Mouse (Mus musculus) neural tube, embryonic 14.5 days (tissue): Measurements from ENCODE around the gene Snip1. TPM values are rescaled to one million over a fixed set of nuclear protein-coding genes. Genes with fewer than 3 reads are reported as not detected.

Source experiments
- ATAC-seq: fragments of 200-750 bp; cut with Nextera tagmentation; 2 replicates; pipeline ENCODE4 v1.8.0; 2017; ENCODE audit warnings: low read depth, mild to moderate bottlenecking, moderate TSS enrichment, moderate library complexity
- H3K27ac ChIP-seq: fragments of 300-500 bp; sonication (generic); 2 replicates; pipeline ENCODE4 v1.5.1; 2014; ENCODE audit warnings: low read depth, mild to moderate bottlenecking, control low read depth, low read length, moderate library complexity, mixed read lengths
- H3K27me3 ChIP-seq: fragments of 300-500 bp; sonication (generic); 2 replicates; pipeline ENCODE4 v1.6.1; 2014; ENCODE audit warnings: low read length; ENCODE audit not compliant: control insufficient read depth, insufficient read depth
- H3K36me3 ChIP-seq: fragments of 300-500 bp; sonication (generic); 2 replicates; pipeline ENCODE4 v1.6.1; 2014; ENCODE audit warnings: low read length, mixed read lengths; ENCODE audit not compliant: control insufficient read depth, insufficient read depth
- H3K4me1 ChIP-seq: fragments of 300-500 bp; sonication (generic); 2 replicates; pipeline ENCODE4 v1.6.1; 2014; ENCODE audit warnings: low read length; ENCODE audit not compliant: control insufficient read depth, insufficient read depth
- H3K4me2 ChIP-seq: fragments of 300-500 bp; sonication (generic); 2 replicates; pipeline ENCODE4 v1.6.1; 2014; ENCODE audit warnings: mild to moderate bottlenecking, low read depth, low read length, control low read depth
- H3K4me3 ChIP-seq: fragments of 300-500 bp; sonication (generic); 2 replicates; pipeline ENCODE4 v1.5.1; 2014; ENCODE audit warnings: low read depth, low read length, control low read depth, mixed read lengths
- H3K9ac ChIP-seq: fragments of 300-500 bp; sonication (generic); replicated peaks from 2 replicates; pipeline ENCODE4 v1.6.1; 2014; ENCODE audit warnings: low read depth, mild to moderate bottlenecking, control low read depth, low read length, mixed read lengths
- H3K9me3 ChIP-seq: fragments of 300-500 bp; sonication (generic); 2 replicates; pipeline ENCODE4 v1.6.1; 2016; ENCODE audit warnings: low read length; ENCODE audit not compliant: control insufficient read depth
- WGBS: fragments of 180-500 bp; shearing (Covaris S2); extraction: QIAGEN DNeasy Blood & Tissue Kit; methylation state at CpG from one replicate; pipeline ENCODE4 v1.1.7; 2014; 5-methylcytosine and 5-hydroxymethylcytosine counted together
- polyA plus RNA-seq: library from polyadenylated mRNA; unstranded; fragments of >200 nt; fragmentation: Nextera tagmentation; extraction: Ambion mirVana; gene quantifications from 2 replicates; pipeline ENCODE4 v1.2.1, GENCODE M21; 2014

The Snip1 gene
- polyA plus RNA-seq, 1 experiment from 2014 or later, result 24.0 TPM

DNA sequence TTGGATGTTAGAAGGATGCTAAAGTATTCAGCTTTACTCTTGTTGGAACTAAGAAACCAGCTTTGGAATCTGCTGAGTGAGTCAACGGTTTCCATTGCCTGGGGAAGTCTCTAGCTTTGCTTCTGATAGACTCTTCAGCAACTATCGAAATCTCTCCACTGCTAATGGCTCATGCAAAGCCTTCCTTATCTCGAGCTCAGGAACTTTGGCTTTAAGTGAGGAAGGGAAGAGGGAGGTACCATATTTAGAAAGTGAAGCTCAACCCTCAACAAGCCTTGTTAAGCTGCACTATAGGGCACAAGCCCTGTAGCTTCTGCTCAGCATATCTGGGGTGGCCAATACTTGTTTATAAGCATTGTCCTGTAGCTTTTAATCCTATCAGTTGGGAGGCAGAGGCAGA, 9.2 kb upstream of the Snip1 start:
- WGBS, result 60% methylated on average over 3 of the region's 3 CpGs
- H3K4me3 ChIP-seq, result no peak overlapping the region
- H3K4me2 ChIP-seq, result no peak overlapping the region
- no peaks in the 10 kb centered on the region for H3K4me1 ChIP-seq
- H3K9ac ChIP-seq, result no peak overlapping the region
- H3K9me3 ChIP-seq, result no peaks in the 10 kb centered on the region
- H3K27ac ChIP-seq, result no peak overlapping the region
- peaks cover 38% of the 10 kb centered on the region for H3K36me3 ChIP-seq
- no peaks in the 10 kb centered on the region for H3K27me3 ChIP-seq
- ATAC-seq, result no peak

DNA sequence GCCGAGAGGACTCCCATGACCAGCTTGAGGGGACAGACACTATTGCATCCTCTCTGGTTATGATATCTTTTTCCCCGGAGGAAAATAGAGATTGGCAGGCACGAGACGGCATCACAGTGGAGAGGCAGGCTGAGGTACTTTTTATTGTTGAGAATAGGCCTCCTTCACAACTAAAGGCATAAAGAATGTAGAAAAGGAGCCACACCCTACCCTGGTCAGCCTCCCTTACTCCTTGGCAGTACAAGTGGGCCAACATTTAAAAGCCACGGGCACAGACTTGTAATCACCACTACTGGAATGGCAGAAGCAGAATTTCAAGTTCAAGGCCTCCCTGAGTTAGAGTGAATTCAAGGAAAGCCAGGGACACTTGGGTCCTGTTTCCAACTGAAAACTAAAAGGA, 8.4 kb upstream of the Snip1 start:
- Histone ChIP-seq H3K9me3 (no peaks in the 10 kb centered on the region), H3K36me3 (peaks cover 32% of the 10 kb centered on the region), H3K4me2 (no peak overlapping the region), H3K27me3 (no peaks in the 10 kb centered on the region), H3K9ac (no peak overlapping the region), H3K27ac (no peak overlapping the region), H3K4me3 (no peak overlapping the region), H3K4me1 (no peaks in the 10 kb centered on the region)
- WGBS, result 58% methylated on average over 5 of the region's 5 CpGs
- no peak for ATAC-seq

DNA sequence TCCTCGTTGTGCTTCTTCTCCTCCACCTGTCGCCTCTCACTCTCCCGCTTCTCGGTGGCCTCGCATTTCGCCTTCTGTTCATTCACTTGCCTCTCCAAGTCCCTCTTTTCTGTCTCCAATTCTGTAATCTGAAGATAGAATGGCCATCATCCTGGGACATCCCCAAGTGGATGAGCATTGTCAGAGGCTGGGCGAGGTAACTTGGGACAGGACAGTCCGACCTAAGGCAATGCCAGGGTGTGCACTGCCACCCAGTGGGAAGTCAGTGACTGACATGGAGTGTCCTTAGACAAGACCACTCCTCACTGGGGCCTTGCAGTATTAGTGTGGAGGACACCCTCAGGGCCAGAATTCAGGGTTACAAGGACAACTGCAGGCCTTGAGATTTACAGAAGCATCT, 7.4 kb upstream of the Snip1 start:
- Histone ChIP-seq H3K27me3 (no peaks in the 10 kb centered on the region), H3K9ac (no peak overlapping the region), H3K36me3 (peaks cover 22% of the 10 kb centered on the region), H3K9me3 (no peaks in the 10 kb centered on the region), H3K4me2 (peak overlapping the region; percentile 44), H3K27ac (no peak overlapping the region), H3K4me1 (no peaks in the 10 kb centered on the region), H3K4me3 (no peak overlapping the region)
- ATAC-seq, result peak; percentile 90; the same call in 1 of the 2 replicates
- WGBS, result 4% methylated on average over 8 of the region's 8 CpGs

DNA sequence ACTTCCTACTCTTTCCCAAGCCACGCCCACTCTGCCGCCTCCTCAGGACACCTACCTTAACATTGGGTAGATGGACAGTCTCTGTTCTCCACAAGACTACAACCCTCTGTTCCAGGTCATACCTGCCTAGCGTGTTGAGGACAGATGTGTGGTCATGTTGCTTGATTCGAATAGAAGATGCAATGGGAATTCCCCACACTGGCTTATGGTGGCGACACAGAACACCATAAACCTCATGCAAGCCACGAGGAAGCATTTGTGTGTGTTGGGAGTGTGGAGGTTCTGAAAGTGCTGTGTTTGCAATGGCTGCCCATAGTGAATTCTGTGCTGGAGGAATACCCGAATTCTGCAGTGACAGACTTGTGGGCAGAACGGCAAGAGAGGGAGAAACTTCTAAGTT, 2.6 kb upstream of the Snip1 start:
- WGBS, result 78% methylated on average over 8 of the region's 8 CpGs
- Histone ChIP-seq H3K9me3 (no peaks in the 10 kb centered on the region), H3K4me3 (no peak overlapping the region), H3K4me1 (peaks cover 8% of the 10 kb centered on the region), H3K4me2 (no peak overlapping the region), H3K27ac (no peak overlapping the region), H3K9ac (no peak overlapping the region), H3K36me3 (peaks cover 3% of the 10 kb centered on the region; the same call in 1 of the 2 replicates), H3K27me3 (no peaks in the 10 kb centered on the region)
- ATAC-seq, result no peak

DNA sequence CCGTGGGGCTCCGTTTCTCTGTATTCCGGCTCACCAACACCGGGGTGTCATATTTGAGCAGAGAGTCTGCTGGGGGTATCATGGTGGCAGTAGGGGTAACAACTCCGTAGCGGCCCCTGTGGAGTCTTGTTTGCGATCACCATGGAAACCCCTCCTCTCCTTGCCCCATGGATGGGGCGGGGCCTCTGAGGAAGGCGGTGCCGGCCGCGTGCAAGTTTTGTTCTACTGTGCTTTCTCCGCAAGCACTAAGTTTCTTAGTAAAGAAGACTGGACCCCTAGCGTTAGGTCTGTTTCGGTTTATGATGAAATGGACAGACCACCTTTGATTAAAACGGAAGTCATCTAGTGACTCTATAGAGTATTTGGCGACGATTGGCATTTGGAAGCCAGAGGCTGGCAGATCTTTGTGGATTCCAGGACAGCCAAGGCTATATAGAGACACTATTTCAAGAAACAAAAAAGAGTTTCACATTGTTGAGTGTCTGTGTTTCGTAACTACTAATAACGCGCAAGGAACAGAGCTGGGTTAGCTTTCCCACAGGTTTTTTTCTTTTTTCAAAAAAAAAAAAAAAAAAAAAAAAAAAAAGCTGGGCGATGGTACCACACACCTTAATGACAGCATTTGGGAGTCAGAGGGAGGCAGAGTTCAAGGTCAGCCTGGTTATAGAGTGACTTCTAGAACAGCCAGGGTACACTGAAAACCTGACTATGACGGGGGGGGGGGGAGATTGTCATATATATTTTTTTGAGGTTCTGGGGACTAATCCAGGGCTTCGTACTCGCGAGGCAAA, 760 bp upstream of the Snip1 start, which contains the start of gene Dnali1:
Gene Dnali1, minus strand, starts transcription at position 187 of the 791 bp plus-strand sequence.
- peaks cover 8% of the 10 kb centered on the region for H3K4me1 ChIP-seq
- no peaks in the 10 kb centered on the region for H3K9me3 ChIP-seq
- WGBS, result 3% methylated on average over 26 of the region's 26 CpGs
- peaks cover 13% of the 10 kb centered on the region; the same call in 1 of the 2 replicates for H3K36me3 ChIP-seq
- ATAC-seq, result peak; percentile 42; the same call in 1 of the 2 replicates
- H3K9ac ChIP-seq, result peak within 1 kb of the TSS; percentile 72
- no peaks in the 10 kb centered on the region for H3K27me3 ChIP-seq
- peak within 1 kb of the TSS; percentile 82 for H3K4me2 ChIP-seq
- peak within 1 kb of the TSS; percentile 52; the same call in 1 of the 2 replicates for H3K27ac ChIP-seq
- peak within 1 kb of the TSS; percentile 88 for H3K4me3 ChIP-seq

DNA sequence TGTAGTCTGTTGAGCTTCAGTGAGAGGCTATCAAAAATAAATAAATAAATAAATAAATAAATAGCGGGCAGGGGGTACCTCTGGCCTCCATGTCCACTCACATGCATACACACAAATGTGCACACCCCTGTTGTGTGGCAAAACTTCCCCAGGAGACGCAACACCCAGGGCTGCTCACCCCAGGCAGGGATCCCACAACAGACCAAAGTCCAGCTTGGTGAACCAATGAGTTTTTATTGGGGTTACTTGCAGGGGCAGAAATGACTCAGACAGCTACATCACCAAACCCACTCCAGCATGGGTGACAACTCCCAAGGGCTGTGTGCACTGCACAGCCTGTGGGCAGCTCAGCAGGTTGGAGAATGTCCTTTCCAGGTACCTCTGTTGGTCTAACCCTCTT, 11.2 kb downstream of the Snip1 start:
- no peak overlapping the region for H3K9ac ChIP-seq
- H3K27ac ChIP-seq, result no peak overlapping the region
- peaks cover 23% of the 10 kb centered on the region for H3K36me3 ChIP-seq
- no peaks in the 10 kb centered on the region for H3K27me3 ChIP-seq
- H3K4me1 ChIP-seq, result no peaks in the 10 kb centered on the region
- H3K4me3 ChIP-seq, result no peak overlapping the region
- no peak overlapping the region for H3K4me2 ChIP-seq
- H3K9me3 ChIP-seq, result no peaks in the 10 kb centered on the region
- no peak for ATAC-seq
- WGBS, result 93% methylated on average over 2 of the region's 2 CpGs

DNA sequence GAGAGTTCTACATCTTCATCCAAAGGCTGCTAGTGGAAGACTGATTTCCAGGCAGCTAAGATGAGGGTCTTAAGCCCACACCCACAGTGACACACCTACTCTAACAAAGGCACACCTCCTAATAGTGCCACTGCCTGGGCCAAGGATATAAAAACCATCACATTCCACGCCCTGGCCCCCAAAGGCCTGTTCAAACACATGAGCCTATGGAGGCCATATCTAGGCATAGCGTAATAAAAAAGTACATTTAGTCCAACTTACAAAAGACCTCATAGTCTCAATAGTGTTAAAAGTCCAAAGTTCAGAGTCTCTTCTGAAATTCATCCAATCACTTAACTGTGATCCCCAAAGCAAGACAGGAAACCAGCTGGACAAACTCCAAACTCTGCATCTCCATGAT, 12.2 kb downstream of the Snip1 start:
- 95% methylated on average over 2 of the region's 2 CpGs for WGBS
- H3K4me3 ChIP-seq, result no peak overlapping the region
- no peaks in the 10 kb centered on the region for H3K9me3 ChIP-seq
- no peak overlapping the region for H3K27ac ChIP-seq
- no peak overlapping the region for H3K9ac ChIP-seq
- ATAC-seq, result no peak
- H3K4me2 ChIP-seq, result no peak overlapping the region
- no peaks in the 10 kb centered on the region for H3K27me3 ChIP-seq
- H3K4me1 ChIP-seq, result no peaks in the 10 kb centered on the region
- peaks cover 20% of the 10 kb centered on the region for H3K36me3 ChIP-seq

DNA sequence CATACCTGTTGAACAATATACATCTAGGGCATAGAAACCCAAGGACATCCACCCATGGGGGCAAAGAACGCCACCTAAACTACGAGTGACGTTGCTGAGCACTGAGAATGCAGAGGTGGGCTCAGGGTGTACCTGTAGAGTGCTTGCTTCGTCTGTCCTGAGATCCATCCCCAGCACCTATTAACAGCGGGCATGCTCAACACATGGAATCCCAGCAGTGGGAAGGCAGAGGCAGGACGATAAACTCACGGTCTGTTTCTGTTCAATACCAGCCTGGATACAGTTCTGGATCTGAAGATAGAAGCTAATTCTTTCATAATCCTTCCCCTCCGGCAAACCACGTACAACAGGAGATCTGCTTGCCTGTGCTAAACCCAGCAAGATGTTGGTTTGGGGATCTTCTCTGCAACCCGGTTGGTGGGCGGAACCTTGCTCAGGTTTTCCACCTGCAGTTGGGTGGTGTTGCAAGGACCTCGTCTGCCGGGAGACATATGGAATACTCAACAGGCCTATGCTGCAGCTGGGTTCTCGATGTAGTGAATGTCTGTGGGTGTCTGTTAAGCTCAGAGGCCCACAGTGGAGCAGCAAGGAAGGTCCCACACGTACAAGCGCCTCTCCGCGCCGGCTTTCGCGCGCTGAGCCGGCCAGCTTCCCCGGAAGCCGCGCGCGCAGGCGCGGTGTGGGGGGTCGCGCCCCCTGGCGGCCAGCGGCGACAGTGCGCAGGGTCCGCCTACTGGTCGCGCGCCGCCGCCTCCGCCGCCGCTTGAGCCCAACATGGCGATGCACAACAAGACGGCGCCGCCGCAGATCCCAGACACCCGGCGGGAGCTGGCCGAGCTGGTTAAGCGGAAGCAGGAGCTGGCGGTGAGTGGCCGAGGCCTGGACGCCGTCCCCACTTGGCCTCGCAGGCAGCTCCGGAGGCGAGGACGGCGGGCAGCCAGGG, 18.2 kb downstream of the Snip1 start, which contains the start of gene Meaf6:
Gene Meaf6, plus strand, starts transcription at position 732 of the 943 bp plus-strand sequence.
- Histone ChIP-seq H3K27me3 (no peaks in the 10 kb centered on the region), H3K27ac (peak within 1 kb of the TSS; percentile 98), H3K4me1 (peaks cover 10% of the 10 kb centered on the region; the same call in 1 of the 2 replicates), H3K36me3 (peaks cover 8% of the 10 kb centered on the region), H3K9me3 (no peaks in the 10 kb centered on the region), H3K4me2 (peak within 1 kb of the TSS; percentile 81), H3K4me3 (peak within 1 kb of the TSS; percentile 82), H3K9ac (peak within 1 kb of the TSS; percentile 80)
- 2% methylated on average over 59 of the region's 63 CpGs for WGBS
- peak; percentile 93 for ATAC-seq
